Mouse (Mus musculus) heart, adult 2 months (tissue): Measurements from ENCODE around the gene Aqp1.

Experiments used
- CTCF ChIP-seq: fragments of 200-600 bp; IDR thresholded peaks from 2 replicates; pipeline ENCODE4 v1.8.1; 2022; ENCODE audit warnings: antibody characterized with exemption, mild to moderate bottlenecking, moderate library complexity
- POLR2A ChIP-seq: fragments of 200-500 bp; IDR thresholded peaks from 2 replicates; pipeline ENCODE4 v1.6.1; 2011; ENCODE audit warnings: mild to moderate bottlenecking, low read depth, low read length, control low read depth; ENCODE audit not compliant: insufficient read depth

GRCm38 (mm10) chr6:55321518-55321917 is 14.7 kb upstream of the Aqp1 start:
- no peak for TF ChIP-seq CTCF
- TF ChIP-seq POLR2A = no peak
